Mouse (Mus musculus) cerebellum, adult 2 months (tissue): ENCODE results near the gene Pias4. TPM values are rescaled to one million over a fixed set of nuclear protein-coding genes. Genes with fewer than 3 reads are reported as not detected.

Source experiments
- DNase-seq, 2 experiments: peaks; one replicate each; pipeline ENCODE4 v3.0.0; 2021
- H3K27ac ChIP-seq: fragments of 200-500 bp; 2 replicates; pipeline ENCODE4 v1.5.1; 2012; ENCODE audit warnings: low read length, control low read depth, inconsistent platforms; ENCODE audit not compliant: insufficient read depth
- H3K27me3 ChIP-seq: fragments of 200-500 bp; 2 replicates; pipeline ENCODE4 v1.6.1; 2012; ENCODE audit warnings: inconsistent platforms, mild to moderate bottlenecking, low read length, moderate library complexity; ENCODE audit not compliant: control insufficient read depth, insufficient read depth
- H3K4me1 ChIP-seq: fragments of 200-500 bp; 2 replicates; pipeline ENCODE4 v1.6.1; 2011; ENCODE audit warnings: low read length; ENCODE audit not compliant: control insufficient read depth, insufficient read depth
- H3K4me3 ChIP-seq: fragments of 200-500 bp; replicated peaks from 2 replicates; pipeline ENCODE3; 2011; ENCODE audit warnings: mild to moderate bottlenecking, low read depth, low read length, control low read depth; ENCODE audit not compliant: insufficient read depth
- CTCF ChIP-seq: fragments of 200-500 bp; IDR thresholded peaks from 2 replicates; pipeline ENCODE4 v1.5.1; 2011; ENCODE audit warnings: low read depth, mild to moderate bottlenecking, control low read depth, low read length, moderate library complexity, borderline replicate concordance; ENCODE audit not compliant: insufficient read depth
- POLR2A ChIP-seq: fragments of 200-500 bp; IDR thresholded peaks from 2 replicates; pipeline ENCODE4 v1.6.1; 2011; ENCODE audit warnings: low read length, control low read depth, borderline replicate concordance; ENCODE audit not compliant: insufficient read depth
- WGBS: fragments of 180-500 bp; shearing (Covaris S2); methylation state at CpG from one replicate; pipeline ENCODE4 v1.1.7; 2018; 5-methylcytosine and 5-hydroxymethylcytosine counted together
- polyA plus RNA-seq: library from polyadenylated mRNA; depleted of rRNA; stranded (reverse); fragments of >200 nt; gene quantifications from 2 replicates; pipeline ENCODE4 v1.2.3, GENCODE M21; 2012

The Pias4 gene
- polyA plus RNA-seq, 1 experiment, result 34.8 TPM

- Histone ChIP-seq H3K27ac (peak overlapping the region; percentile 75), H3K4me3 (peak overlapping the region; percentile 99), H3K27me3 (no peaks in the 10 kb centered on the region), H3K4me1 (peaks cover 25% of the 10 kb centered on the region)
- 1% methylated on average over 29 of the region's 29 CpGs for whole genome bisulfite sequencing
- peak; percentile 80 to 82 for DNase-seq
- TF ChIP-seq CTCF (no peak), POLR2A (no peak; the same call in 1 of the 2 replicates)
Observed at GRCm38 (mm10) chr10:81168521-81169244, 960 bp upstream of the Pias4 start.

- H3K4me1 ChIP-seq, result peaks cover 29% of the 10 kb centered on the region
- DNase-seq, result no peak
- H3K27ac ChIP-seq, result peak overlapping the region; percentile 8; the same call in 1 of the 2 replicates
- peak overlapping the region; percentile 99 for H3K4me3 ChIP-seq
- WGBS, result 5% methylated on average over 5 of the region's 5 CpGs
- no peak for TF ChIP-seq POLR2A
- no peak for TF ChIP-seq CTCF
- no peaks in the 10 kb centered on the region for H3K27me3 ChIP-seq
Observed at GRCm38 (mm10) chr10:81168087-81168431, 336 bp upstream of the Pias4 start.

GRCm38 (mm10) chr10:81165118-81165517 is 2.6 kb downstream of the Pias4 start:
- Histone ChIP-seq H3K4me3 (peak overlapping the region; percentile 17), H3K4me1 (peaks cover 46% of the 10 kb centered on the region), H3K27ac (peak overlapping the region; percentile 85), H3K27me3 (no peaks in the 10 kb centered on the region)
- TF ChIP-seq POLR2A (no peak), CTCF (no peak)
- 9% methylated on average over 8 of the region's 8 CpGs for WGBS
- DNase-seq, result peak; percentile 75 to 82

- no peak overlapping the region for H3K4me3 ChIP-seq
- H3K4me1 ChIP-seq, result peaks cover 51% of the 10 kb centered on the region
- H3K27me3 ChIP-seq, result no peaks in the 10 kb centered on the region
- no peak for TF ChIP-seq CTCF
- no peak overlapping the region for H3K27ac ChIP-seq
- DNase-seq, result no peak
- 65% methylated on average over 2 of the region's 2 CpGs for WGBS
Observed at GRCm38 (mm10) chr10:81162318-81162652, 5.4 kb downstream of the Pias4 start.

GRCm38 (mm10) chr10:81161602-81162317 is 6.0 kb downstream of the Pias4 start:
- 83% methylated on average over 8 of the region's 8 CpGs for WGBS
- Histone ChIP-seq H3K4me3 (no peak overlapping the region), H3K27me3 (no peaks in the 10 kb centered on the region), H3K4me1 (peaks cover 51% of the 10 kb centered on the region), H3K27ac (no peak overlapping the region)
- no peak for DNase-seq
- TF ChIP-seq CTCF (no peak), POLR2A (no peak)

GRCm38 (mm10) chr10:81154736-81155135 is 13.0 kb downstream of the Pias4 start:
- Histone ChIP-seq H3K27me3 (no peaks in the 10 kb centered on the region), H3K4me3 (no peak overlapping the region), H3K4me1 (peaks cover 6% of the 10 kb centered on the region), H3K27ac (peak overlapping the region; percentile 60; the same call in 1 of the 2 replicates)
- TF ChIP-seq POLR2A (no peak), CTCF (no peak)
- 46% methylated on average over 6 of the region's 6 CpGs for WGBS
- DNase-seq, result no peak

- Histone ChIP-seq H3K27me3 (no peaks in the 10 kb centered on the region), H3K27ac (no peak overlapping the region), H3K4me3 (no peak overlapping the region), H3K4me1 (0 out of 2 replicates have a peak, but pooled peaks cover 4% of the 10 kb centered on the region)
- WGBS, result 86% methylated on average over 12 of the region's 12 CpGs
- DNase-seq, result no peak
- TF ChIP-seq POLR2A (no peak), CTCF (no peak)
Observed at GRCm38 (mm10) chr10:81154313-81154712, 13.4 kb downstream of the Pias4 start.

- no peak for TF ChIP-seq POLR2A
- TF ChIP-seq CTCF, result no peak
- Histone ChIP-seq H3K4me3 (no peak overlapping the region), H3K27me3 (no peaks in the 10 kb centered on the region), H3K27ac (no peak overlapping the region), H3K4me1 (0 out of 2 replicates have a peak, but pooled peaks cover 4% of the 10 kb centered on the region)
- 54% methylated on average over 12 of the region's 12 CpGs for WGBS
- no peak for DNase-seq
Observed at GRCm38 (mm10) chr10:81152609-81153008, 15.1 kb downstream of the Pias4 start.
